Mouse (Mus musculus) E14TG2a.4 (cell line): Measurements from ENCODE around the gene Ccdc159.
A peak's percentile ranks its signal among the peaks of the same experiment; 100 is the strongest.

Source experiments
- H3K27me3 ChIP-seq: 2 replicates; pipeline ENCODE4 v1.6.1; 2014; ENCODE audit warnings: low read length, control low read depth; ENCODE audit not compliant: insufficient read depth
- H3K36me3 ChIP-seq: 2 replicates; pipeline ENCODE4 v1.6.1; 2014; ENCODE audit warnings: low read length, control low read depth; ENCODE audit not compliant: insufficient read depth
- H3K4me1 ChIP-seq: replicated peaks from 2 replicates; pipeline ENCODE4 v1.6.1; 2014; ENCODE audit warnings: low read depth, low read length, control low read depth
- H3K4me3 ChIP-seq: replicated peaks from 2 replicates; pipeline ENCODE4 v1.5.1; 2014; ENCODE audit warnings: mild to moderate bottlenecking, low read length
- H3K9me3 ChIP-seq: 2 replicates; pipeline ENCODE4 v1.6.1; 2014; ENCODE audit warnings: low read length, control low read depth
- CTCF ChIP-seq: conservative IDR thresholded peaks from 2 replicates; pipeline ENCODE4 v1.5.1; 2014; ENCODE audit warnings: low read length
- NANOG ChIP-seq: IDR thresholded peaks from 2 replicates; pipeline ENCODE4 v1.6.1; 2014; ENCODE audit warnings: borderline replicate concordance, low read length, mixed read lengths
- POU5F1 ChIP-seq: IDR thresholded peaks from 2 replicates; pipeline ENCODE4 v1.6.1; 2014; ENCODE audit warnings: low read length, borderline replicate concordance

Ccdc159 gene

DNA sequence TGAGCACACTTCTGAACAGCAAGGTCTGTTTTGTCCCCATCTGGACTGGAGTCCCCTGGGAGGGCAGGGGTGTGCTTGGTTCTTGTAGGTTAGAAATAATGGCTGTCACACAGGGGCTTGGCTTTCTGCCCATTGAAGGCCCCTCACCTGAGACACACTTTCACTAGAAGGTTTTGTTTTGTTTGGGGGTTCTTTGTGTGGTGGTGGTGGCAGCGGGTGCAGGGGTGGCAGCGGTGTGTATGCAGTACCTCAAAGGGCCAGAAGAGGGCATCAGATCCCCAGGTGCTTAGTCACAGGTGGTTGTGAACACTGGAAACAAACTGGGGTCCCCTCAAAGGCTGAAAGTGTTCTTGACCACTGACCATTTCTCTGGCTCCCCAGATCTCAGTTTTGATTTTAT, 50.7 kb downstream of the Ccdc159 start:
- TF ChIP-seq POU5F1 (no peak), CTCF (peak; percentile 92), NANOG (no peak)
- peaks cover 59% of the 10 kb centered on the region for H3K4me1 ChIP-seq
- no peaks in the 10 kb centered on the region for H3K36me3 ChIP-seq
- H3K27me3 ChIP-seq: peaks cover 60% of the 10 kb centered on the region
- H3K9me3 ChIP-seq: no peaks in the 10 kb centered on the region
- no peak overlapping the region for H3K4me3 ChIP-seq

GRCm38 (mm10) chr9:21978398-21979128, 51.3 kb downstream of the Ccdc159 start:
- Histone ChIP-seq H3K36me3 (no peaks in the 10 kb centered on the region), H3K27me3 (peaks cover 65% of the 10 kb centered on the region), H3K4me3 (no peak overlapping the region), H3K4me1 (peaks cover 59% of the 10 kb centered on the region), H3K9me3 (no peaks in the 10 kb centered on the region)
- TF ChIP-seq CTCF (no peak), POU5F1 (no peak), NANOG (no peak)

GRCm38 (mm10) chr9:21983911-21984310, 56.6 kb downstream of the Ccdc159 start:
- no peaks in the 10 kb centered on the region for H3K36me3 ChIP-seq
- H3K9me3 ChIP-seq: no peaks in the 10 kb centered on the region
- no peak for TF ChIP-seq POU5F1
- TF ChIP-seq NANOG: no peak
- no peak for TF ChIP-seq CTCF
- peaks cover 88% of the 10 kb centered on the region for H3K27me3 ChIP-seq
- H3K4me1 ChIP-seq: peaks cover 33% of the 10 kb centered on the region
- no peak overlapping the region for H3K4me3 ChIP-seq
